Mouse (Mus musculus) testis, postnatal 10 days (tissue): ENCODE data around the gene Sesn1.
A peak's percentile ranks its signal among the peaks of the same experiment; 100 is the strongest.
"Not testable (repeated sequence)": the region's sequence is repeated elsewhere in the genome, so short reads cannot be mapped to it uniquely, and the experiment has no call there.

ENCODE experiments used
- DNase-seq: peaks from one replicate; pipeline ENCODE4 v3.0.0; 2021; ENCODE audit warnings: low spot score

The Sesn1 gene

GRCm38 (mm10) chr10:41821171-41821570, 11.4 kb downstream of the Sesn1 start:
- no peak for DNase-seq

GRCm38 (mm10) chr10:41822573-41823281, 13.0 kb downstream of the Sesn1 start:
- DNase-seq, result no peak

GRCm38 (mm10) chr10:41823282-41823675, 13.5 kb downstream of the Sesn1 start:
- DNase-seq, result not testable (repeated sequence)

GRCm38 (mm10) chr10:41823916-41824315, 14.2 kb downstream of the Sesn1 start:
- no peak for DNase-seq

GRCm38 (mm10) chr10:41825041-41825440, 15.3 kb downstream of the Sesn1 start:
- no peak for DNase-seq

- DNase-seq, result no peak
These were observed 16.3 kb downstream of the Sesn1 start for GRCm38 (mm10) chr10:41825996-41826395.

GRCm38 (mm10) chr10:41826526-41827116, 16.9 kb downstream of the Sesn1 start:
- DNase-seq, result no peak

- no peak for DNase-seq
These were observed 18.0 kb downstream of the Sesn1 start for GRCm38 (mm10) chr10:41827784-41828183.

GRCm38 (mm10) chr10:41829191-41829590, 19.5 kb downstream of the Sesn1 start:
- DNase-seq, result no peak

GRCm38 (mm10) chr10:41829980-41830379, 20.2 kb downstream of the Sesn1 start:
- DNase-seq, result no peak

- DNase-seq, result no peak
These were observed 20.7 kb downstream of the Sesn1 start for GRCm38 (mm10) chr10:41830445-41830844.

- peak; percentile 75 for DNase-seq
These were observed 21.3 kb downstream of the Sesn1 start for GRCm38 (mm10) chr10:41830851-41831522.

- DNase-seq, result no peak
These were observed 22.5 kb downstream of the Sesn1 start for GRCm38 (mm10) chr10:41832191-41832590.

GRCm38 (mm10) chr10:41834131-41834530, 24.4 kb downstream of the Sesn1 start:
- peak; percentile 36 for DNase-seq

- no peak for DNase-seq
These were observed 29.2 kb downstream of the Sesn1 start for GRCm38 (mm10) chr10:41838911-41839310.

- peak; percentile 17 for DNase-seq
These were observed 38.0 kb downstream of the Sesn1 start for GRCm38 (mm10) chr10:41847737-41848136.

GRCm38 (mm10) chr10:41848721-41849120, 39.0 kb downstream of the Sesn1 start:
- no peak for DNase-seq

- no peak for DNase-seq
These were observed 50.1 kb downstream of the Sesn1 start for GRCm38 (mm10) chr10:41859820-41860219.

- no peak for DNase-seq
These were observed 50.5 kb downstream of the Sesn1 start for GRCm38 (mm10) chr10:41860275-41860688.

GRCm38 (mm10) chr10:41863053-41863452, 53.3 kb downstream of the Sesn1 start:
- DNase-seq, result no peak

- no peak for DNase-seq
These were observed 56.5 kb downstream of the Sesn1 start for GRCm38 (mm10) chr10:41866069-41866837.

GRCm38 (mm10) chr10:41866838-41867154, 57.1 kb downstream of the Sesn1 start:
- no peak for DNase-seq

GRCm38 (mm10) chr10:41867956-41868355, 58.2 kb downstream of the Sesn1 start:
- no peak for DNase-seq
